Mouse (Mus musculus) ES-E14 (cell line): ENCODE data around the gene Exoc3l2. TPM values are rescaled to one million over a fixed set of nuclear protein-coding genes. Genes with fewer than 3 reads are reported as not detected.
"Not testable (repeated sequence)": the region's sequence is repeated elsewhere in the genome, so short reads cannot be mapped to it uniquely, and the experiment has no call there.

Experiments
- DNase-seq: peaks from one replicate; pipeline ENCODE4 v3.0.0-alpha.2; 2013; ENCODE audit warnings: low read depth, low spot score
- H3K27ac ChIP-seq: 2 replicates; pipeline ENCODE4 v1.5.1; 2012; ENCODE audit warnings: low read depth, mild to moderate bottlenecking, low read length, moderate library complexity, mixed read lengths; ENCODE audit not compliant: poor library complexity, insufficient read depth, severe bottlenecking
- H3K36me3 ChIP-seq: 2 replicates; pipeline ENCODE4 v1.6.1; 2012; ENCODE audit warnings: mild to moderate bottlenecking, low read length, moderate library complexity, mixed read lengths; ENCODE audit not compliant: control insufficient read depth, poor library complexity, insufficient read depth, severe bottlenecking
- H3K4me1 ChIP-seq, 2 experiments: fragments of 150-350 bp in 1 of 2; sonication (generic) in 1 of 2; 2 replicates each; pipeline ENCODE4 v1.6.1; 2012; ENCODE audit warnings: low read length in 2 of 2, mild to moderate bottlenecking in 1 of 2, mixed read lengths in 1 of 2; ENCODE audit not compliant: control insufficient read depth in 2 of 2, insufficient read depth in 2 of 2, poor library complexity in 1 of 2
- H3K4me3 ChIP-seq, 2 experiments: fragments of 150-350 bp in 1 of 2; sonication (generic) in 1 of 2; 2 replicates each; pipeline ENCODE4 v1.5.1; 2012; ENCODE audit warnings: low read length in 2 of 2, low read depth in 1 of 2, mild to moderate bottlenecking in 1 of 2, mixed read lengths in 1 of 2; ENCODE audit not compliant: insufficient read depth in 1 of 2, poor library complexity in 1 of 2, severe bottlenecking in 1 of 2
- H3K9ac ChIP-seq: 2 replicates; pipeline ENCODE4 v1.6.1; 2012; ENCODE audit warnings: low read depth, mild to moderate bottlenecking, low read length, mixed read lengths; ENCODE audit not compliant: poor library complexity, insufficient read depth, severe bottlenecking
- H3K9me3 ChIP-seq: fragments of 150-350 bp; sonication (generic); 2 replicates; pipeline ENCODE4 v1.6.1; 2012; ENCODE audit warnings: low read depth, mild to moderate bottlenecking, low read length; ENCODE audit not compliant: control insufficient read depth, insufficient read depth
- CHD2 ChIP-seq: IDR thresholded peaks from 2 replicates; pipeline ENCODE4 v1.6.1; 2014; ENCODE audit warnings: mild to moderate bottlenecking, low read depth, low read length, inconsistent platforms
- HCFC1 ChIP-seq: IDR thresholded peaks from 2 replicates; pipeline ENCODE4 v1.6.1; 2012; ENCODE audit warnings: low read length, inconsistent platforms, borderline replicate concordance; ENCODE audit not compliant: insufficient read depth
- MAFK ChIP-seq: IDR thresholded peaks from 2 replicates; pipeline ENCODE4 v1.6.1; 2014; ENCODE audit warnings: mild to moderate bottlenecking, low read depth, low read length, inconsistent platforms; ENCODE audit not compliant: insufficient read depth
- ZC3H11A ChIP-seq: IDR thresholded peaks from 2 replicates; pipeline ENCODE4 v1.6.1; 2012; ENCODE audit warnings: low read depth, mild to moderate bottlenecking, inconsistent platforms, low read length, borderline replicate concordance
- ZNF384 ChIP-seq: IDR thresholded peaks from 2 replicates; pipeline ENCODE4 v1.6.1; 2012; ENCODE audit warnings: low read depth, low read length, inconsistent platforms
- in situ Hi-C, 2 experiments: fragments of 600-800 bp; cut with MboI; formaldehyde crosslinking; loops; one replicate each; pipeline ENCODE4 v1.15.1; 2025; ENCODE audit warnings: low sequenced_read_pairs in 2 of 2, inconsistent platforms in 1 of 2; ENCODE audit not compliant: unreplicated experiment in 2 of 2
- total RNA-seq: library from RNA; depleted of rRNA; stranded (reverse); fragments of 300-350 nt; gene quantifications from 2 replicates; pipeline ENCODE4 v1.2.3, GENCODE M21; 2012

Exoc3l2 gene
- total RNA-seq, 1 experiment, result 2.2 TPM

GRCm38 (mm10) chr7:19508150-19508923 lies 45.2 kb downstream of the Exoc3l2 start, which contains the start of the genes Bloc1s3 and Trappc6a:
Bloc1s3 (minus strand) TSS chr7:19508367.
Trappc6a (plus strand) TSS chr7:19508395.
- peak; percentile 91 for DNase-seq
- no peak for TF ChIP-seq MAFK
- 0 out of 2 replicates have a peak, but pooled peaks have one; percentile 39 for TF ChIP-seq HCFC1
- TF ChIP-seq CHD2, result peak; percentile 65; the same call in 1 of the 2 replicates
- 0 out of 2 replicates have a peak within 1 kb of the TSS, but pooled peaks have one; percentile 22 for H3K27ac ChIP-seq
- H3K36me3 ChIP-seq, result no peaks in the 10 kb centered on the region
- H3K4me1 ChIP-seq, result peaks cover 0 to 8% of the 10 kb centered on the region in 2 experiments; a peak in 1 of 4 replicates
- peak within 1 kb of the TSS; percentile 87 to 96 for H3K4me3 ChIP-seq
- in situ Hi-C loops, result no loop called here
- no peaks in the 10 kb centered on the region for H3K9me3 ChIP-seq
- H3K9ac ChIP-seq, result peak within 1 kb of the TSS; percentile 86

- TF ChIP-seq CHD2, result no peak
- in situ Hi-C loops, result no loop called here
- no peaks in the 10 kb centered on the region for H3K9me3 ChIP-seq
- H3K27ac ChIP-seq, result 0 out of 2 replicates have a peak overlapping the region, but pooled peaks have one; percentile 22
- H3K4me3 ChIP-seq, result peak overlapping the region; percentile 87 to 96
- DNase-seq, result no peak
- peak overlapping the region; percentile 86 for H3K9ac ChIP-seq
- H3K4me1 ChIP-seq, result peaks cover 0 to 10% of the 10 kb centered on the region in 2 experiments; a peak in 2 of 4 replicates
- no peaks in the 10 kb centered on the region for H3K36me3 ChIP-seq
Observed at GRCm38 (mm10) chr7:19508924-19509568, 45.9 kb downstream of the Exoc3l2 start.

- H3K4me3 ChIP-seq, result 0 out of 4 replicates have a peak overlapping the region, but pooled peaks of 1 of the 2 experiments have one; percentile 87
- H3K4me1 ChIP-seq, result peaks cover 0 to 10% of the 10 kb centered on the region in 2 experiments; a peak in 2 of 4 replicates
- H3K27ac ChIP-seq, result no peak overlapping the region
- no peaks in the 10 kb centered on the region for H3K36me3 ChIP-seq
- no peak overlapping the region for H3K9ac ChIP-seq
- DNase-seq, result no peak
- TF ChIP-seq ZNF384 (no peak), CHD2 (no peak), MAFK (no peak), HCFC1 (no peak), ZC3H11A (no peak)
- no peaks in the 10 kb centered on the region for H3K9me3 ChIP-seq
- in situ Hi-C loops, result no loop called here
Observed at GRCm38 (mm10) chr7:19509786-19510185, 46.7 kb downstream of the Exoc3l2 start.

GRCm38 (mm10) chr7:19511934-19512333 lies 48.8 kb downstream of the Exoc3l2 start:
- H3K4me1 ChIP-seq, H3K4me3 ChIP-seq, in situ Hi-C loops, H3K9me3 ChIP-seq, DNase-seq, H3K9ac ChIP-seq, H3K27ac ChIP-seq, H3K36me3 ChIP-seq: not testable (repeated sequence)

GRCm38 (mm10) chr7:19512353-19512752 lies 49.2 kb downstream of the Exoc3l2 start:
- H3K36me3 ChIP-seq, result no peaks in the 10 kb centered on the region
- peaks cover 0 to 8% of the 10 kb centered on the region in 2 experiments; a peak in 2 of 4 replicates for H3K4me1 ChIP-seq
- in situ Hi-C loops, result no loop called here
- TF ChIP-seq ZC3H11A (no peak), HCFC1 (no peak)
- H3K27ac ChIP-seq, result no peak overlapping the region
- no peaks in the 10 kb centered on the region for H3K9me3 ChIP-seq
- H3K4me3 ChIP-seq, result no peak overlapping the region
- no peak overlapping the region for H3K9ac ChIP-seq
- no peak for DNase-seq
